Mouse (Mus musculus) megakaryocyte-erythroid progenitor cell, adult 5-6 weeks (primary cell): ENCODE results near the gene Fbxo22. TPM values are rescaled to one million over a fixed set of nuclear protein-coding genes. Genes with fewer than 3 reads are reported as not detected.

Source experiments
- ATAC-seq: replicated peaks from 2 replicates; pipeline ENCODE4 v1.8.0; 2016; ENCODE audit warnings: mild to moderate bottlenecking, inconsistent platforms; ENCODE audit not compliant: severe bottlenecking, poor library complexity, low FRiP score, low TSS enrichment
- total RNA-seq, 2 experiments: library from RNA; stranded (forward) in 1 of 2; stranded (reverse) in 1 of 2; fragments of 200-1000, 215-1000 nt in 1 of 2; fragments of >200 nt in 1 of 2; fragmentation: Nextera tagmentation in 1 of 2; gene quantifications; 2 replicates each; pipeline ENCODE4 v1.2.3; 2014 to 2017

The Fbxo22 gene
- total RNA-seq, 2 experiments from 2014 or later = 38.1 to 53.3 TPM

DNA sequence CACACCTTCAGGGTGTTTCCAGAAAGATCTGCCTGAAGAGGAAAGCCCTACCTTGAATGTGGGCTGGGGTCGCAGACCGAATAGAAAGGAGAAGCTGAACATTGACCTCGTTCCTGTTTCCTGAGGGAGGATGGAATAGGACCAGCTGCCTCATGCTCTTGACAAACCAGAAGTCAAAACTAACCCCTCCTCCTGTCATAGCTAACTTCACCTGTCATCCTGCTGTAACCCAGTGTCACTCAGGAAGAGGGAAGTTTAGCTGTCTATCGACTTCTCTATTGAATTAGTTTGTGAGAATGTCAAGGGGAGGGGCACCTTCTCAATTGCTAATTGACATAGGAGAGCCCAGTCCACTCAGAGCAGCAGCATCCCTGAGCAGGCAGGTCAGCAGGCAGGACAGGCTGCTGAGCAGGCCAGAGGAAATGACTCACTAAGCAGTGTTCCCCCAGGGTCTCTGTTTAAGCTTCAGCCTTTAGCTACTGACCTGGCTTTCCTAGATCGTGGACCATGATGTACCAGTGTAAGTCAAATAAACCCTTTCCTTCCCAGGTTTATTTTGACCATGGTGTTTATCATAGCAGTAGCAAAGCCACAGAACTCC lies 63.3 kb downstream of the Fbxo22 start:
- no peak for ATAC-seq

GRCm38 (mm10) chr9:55273906-55274305 lies 65.2 kb downstream of the Fbxo22 start:
- ATAC-seq = no peak

Other genes starting within 250 kb of the Fbxo22 start
- gene Chrna5, start 228.0 kb upstream of the Fbxo22 start, total RNA-seq (2014; fragmentation: Nextera tagmentation) = not detected in 2 replicates
- not detected in 2 replicates for gene Chrna5, start 228.0 kb upstream of the Fbxo22 start, total RNA-seq (2017)
- gene Chrna3, start 182.4 kb upstream of the Fbxo22 start, total RNA-seq (2014; fragmentation: Nextera tagmentation) = not detected in 2 replicates
- gene Chrna3, start 182.4 kb upstream of the Fbxo22 start, total RNA-seq (2017) = not detected in 2 replicates
- gene Chrnb4, start 160.1 kb upstream of the Fbxo22 start, total RNA-seq (2014; fragmentation: Nextera tagmentation) = not detected in 2 replicates
- not detected in 2 replicates for gene Chrnb4, start 160.1 kb upstream of the Fbxo22 start, total RNA-seq (2017)
- gene Ube2q2, start 60.1 kb upstream of the Fbxo22 start, total RNA-seq (2014; fragmentation: Nextera tagmentation) = 29.3 and 49.5 TPM in 2 replicates
- gene Ube2q2, start 60.1 kb upstream of the Fbxo22 start, total RNA-seq (2017) = 69.1 and 69.4 TPM in 2 replicates
- not detected in 2 replicates for gene Nrg4, start 117.9 kb downstream of the Fbxo22 start, total RNA-seq (2014; fragmentation: Nextera tagmentation)
- gene Nrg4, start 117.9 kb downstream of the Fbxo22 start, total RNA-seq (2017) = not detected in 2 replicates
- gene Tmem266, start 118.0 kb downstream of the Fbxo22 start, total RNA-seq (2014; fragmentation: Nextera tagmentation) = not detected in 2 replicates
- not detected in 2 replicates for gene Tmem266, start 118.0 kb downstream of the Fbxo22 start, total RNA-seq (2017)